Mouse (Mus musculus): ENCODE results near the gene Capns2.

Gene Capns2

DNA sequence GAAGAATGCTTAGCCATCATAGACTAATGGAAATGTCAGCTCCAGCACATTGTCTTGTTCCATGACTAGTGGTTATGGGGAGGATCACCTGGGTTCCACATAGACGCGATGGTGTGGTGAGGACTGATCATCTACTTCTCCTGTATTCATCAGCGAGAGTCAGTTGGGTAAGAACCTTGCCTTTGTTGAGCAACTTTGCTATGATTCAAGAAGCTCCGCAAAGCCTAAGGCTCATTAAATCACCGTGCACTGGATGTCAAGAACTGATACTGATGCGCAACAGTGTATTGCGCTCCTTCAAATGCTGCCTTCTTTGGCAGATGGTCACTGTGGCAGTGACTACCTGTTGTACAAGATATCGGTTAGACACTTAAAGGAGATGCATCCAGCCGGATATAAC lies 5.3 kb downstream of the Capns2 start:
- 97% methylated on average over 9 of the region's 9 CpGs for WGBS

DNA sequence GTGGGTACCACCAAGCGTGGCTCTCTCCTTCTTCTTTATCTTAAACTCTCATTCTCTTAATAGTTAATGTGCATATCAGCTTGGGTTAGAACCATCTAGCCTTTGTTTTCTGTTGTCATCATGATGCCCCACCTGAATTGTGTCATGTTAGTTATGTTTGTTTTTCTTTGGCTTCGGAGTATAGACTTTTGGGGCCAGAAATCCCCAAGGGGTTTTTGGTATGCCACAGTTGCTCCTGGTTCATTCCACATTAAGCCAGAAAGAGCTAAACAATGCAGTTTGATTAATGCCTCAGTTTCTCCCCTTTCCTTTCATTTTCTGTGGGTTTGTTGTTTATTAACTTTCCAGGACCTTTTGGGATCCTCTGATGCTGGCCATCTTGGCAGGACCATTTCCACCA lies 7.2 kb downstream of the Capns2 start:
- WGBS: 99% methylated on average over 2 of the region's 2 CpGs

DNA sequence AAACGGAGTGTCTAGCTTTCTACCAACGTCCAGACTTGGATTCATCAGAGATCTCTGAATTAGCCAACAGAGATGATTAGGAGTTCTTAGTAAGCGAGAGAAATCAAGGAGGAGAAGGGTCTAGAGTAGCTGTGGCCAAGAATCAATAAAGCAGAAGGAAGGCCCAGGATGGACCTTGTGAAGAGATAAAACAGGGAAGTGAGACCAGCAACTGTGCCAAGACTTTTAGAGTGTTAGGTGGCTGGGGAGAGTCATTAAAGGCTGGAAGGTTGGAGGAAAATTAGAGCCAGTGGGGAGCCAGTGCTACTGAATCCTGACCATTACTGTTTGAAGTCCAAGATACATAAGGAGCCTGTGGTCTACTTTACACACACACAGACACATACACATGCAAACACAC lies 10.3 kb downstream of the Capns2 start:
- WGBS: 83% methylated on average over 3 of the region's 3 CpGs

DNA sequence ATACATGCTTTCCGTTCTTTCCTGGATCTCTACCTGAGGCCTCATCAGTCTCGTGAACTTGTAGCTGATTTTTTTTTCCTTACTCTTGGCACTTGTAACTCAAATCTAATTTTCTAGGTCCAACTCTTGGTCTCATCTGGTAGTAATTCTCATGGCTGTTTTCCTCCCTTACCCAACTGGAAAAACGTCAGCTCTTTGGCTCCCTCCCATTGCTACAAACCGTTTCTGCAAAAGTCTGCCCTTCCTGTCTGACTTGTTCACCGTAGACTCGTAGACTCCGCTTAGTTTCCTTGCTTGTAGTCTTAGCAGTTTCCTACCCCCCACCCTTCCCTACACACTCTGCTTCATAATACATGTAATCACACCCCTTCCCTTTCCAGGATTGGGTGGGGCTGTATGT lies 12.2 kb downstream of the Capns2 start:
- WGBS: 79% methylated on average over 7 of the region's 7 CpGs

DNA sequence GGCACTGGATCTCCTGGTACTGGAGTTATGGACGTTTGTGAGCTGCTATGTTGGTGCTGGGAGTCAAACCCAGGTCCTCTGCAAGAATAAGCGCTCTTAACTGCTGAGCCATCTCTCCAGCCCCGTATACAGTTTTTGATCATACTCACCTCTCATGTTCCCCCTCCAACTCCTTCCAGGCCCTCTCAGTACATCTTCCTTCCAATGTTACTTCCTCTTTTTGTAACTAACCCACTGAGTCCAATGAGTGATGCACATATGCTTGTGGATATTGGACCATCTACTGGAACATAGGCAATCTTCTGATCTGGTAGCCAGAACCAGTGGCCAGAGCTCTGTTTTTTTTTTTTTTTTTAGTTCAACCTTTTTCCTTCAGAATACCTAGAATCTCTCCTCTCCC lies 14.9 kb downstream of the Capns2 start:
- 92% methylated on average over 3 of the region's 3 CpGs for WGBS

DNA sequence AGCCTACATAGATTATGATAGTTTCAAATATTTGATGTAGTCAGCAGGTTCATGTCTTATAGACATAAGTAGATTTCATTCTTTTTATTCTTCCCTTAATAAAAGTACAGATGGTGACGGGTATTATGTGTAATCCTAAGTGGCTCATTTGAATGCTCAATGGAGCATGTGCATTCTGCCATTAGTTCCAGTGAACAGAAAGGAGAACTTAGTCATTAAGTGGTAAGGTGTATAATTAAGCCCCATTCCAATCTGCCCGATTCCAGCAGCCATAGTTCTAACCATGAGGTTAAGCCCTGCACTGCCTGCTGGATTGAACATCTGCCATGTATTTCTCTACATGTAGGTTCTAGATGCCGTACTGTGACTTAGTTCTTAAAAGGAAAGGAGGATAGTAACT lies 20.6 kb downstream of the Capns2 start:
- 81% methylated on average over 3 of the region's 3 CpGs for WGBS

DNA sequence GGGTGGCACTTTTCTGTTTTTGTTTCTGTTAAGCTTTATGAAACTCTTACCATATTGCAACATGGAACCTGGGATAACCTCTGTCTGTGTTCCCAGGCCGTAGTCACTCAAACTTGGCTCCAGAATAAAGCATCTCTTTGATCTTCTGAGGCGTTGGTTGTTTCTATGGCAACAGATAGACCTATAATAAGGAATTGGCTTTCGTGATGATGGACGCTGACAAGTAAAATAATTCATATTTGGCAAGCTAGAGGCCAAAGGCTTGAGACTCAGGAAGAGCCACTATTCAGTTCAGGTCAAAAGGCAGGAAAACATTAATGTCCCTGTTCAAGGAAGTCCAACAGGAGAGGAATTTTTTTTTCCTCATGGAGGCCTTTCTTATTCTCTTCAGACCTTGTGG lies 27.8 kb downstream of the Capns2 start:
- 69% methylated on average over 4 of the region's 4 CpGs for WGBS

DNA sequence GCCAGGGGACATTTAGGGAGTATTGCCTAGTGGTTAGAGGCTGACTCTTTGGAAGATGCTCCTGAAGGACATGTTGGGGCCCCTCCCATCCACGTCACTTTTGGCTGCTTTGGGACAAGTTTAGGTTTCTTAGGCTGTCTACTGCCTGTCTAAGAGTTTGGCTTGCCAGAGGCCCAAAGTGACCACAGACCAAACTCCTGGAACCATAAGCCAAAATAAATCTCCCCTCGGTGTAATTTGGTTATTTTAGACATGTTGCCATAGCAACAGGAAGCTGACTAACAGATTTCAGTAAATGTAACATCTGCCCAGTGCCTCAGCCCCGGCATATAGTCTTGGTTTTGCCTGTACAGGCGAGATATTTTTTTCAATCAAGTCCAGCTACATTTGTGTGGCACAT lies 36.8 kb downstream of the Capns2 start:
- 52% methylated on average over 4 of the region's 4 CpGs for WGBS

DNA sequence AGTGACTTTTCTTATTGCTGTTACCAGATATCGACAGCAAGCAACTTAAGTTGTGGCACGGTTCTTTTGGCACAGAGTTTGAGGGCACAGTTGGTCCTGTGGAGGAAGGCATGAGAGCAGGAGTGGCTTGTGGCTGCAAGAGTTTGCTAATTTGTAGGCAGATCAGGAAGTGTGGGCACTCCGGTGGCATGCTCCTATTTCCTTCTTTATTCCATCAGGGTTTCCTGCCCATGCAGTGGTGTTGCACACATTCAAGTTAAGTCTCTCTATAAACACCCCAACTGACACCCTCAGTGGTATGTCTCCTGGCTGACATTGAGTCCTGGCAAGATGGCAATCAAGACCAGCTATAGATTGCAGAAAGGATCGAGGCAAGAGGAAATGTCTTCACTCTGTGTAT lies 47.9 kb downstream of the Capns2 start:
- 77% methylated on average over 4 of the region's 4 CpGs for WGBS

DNA sequence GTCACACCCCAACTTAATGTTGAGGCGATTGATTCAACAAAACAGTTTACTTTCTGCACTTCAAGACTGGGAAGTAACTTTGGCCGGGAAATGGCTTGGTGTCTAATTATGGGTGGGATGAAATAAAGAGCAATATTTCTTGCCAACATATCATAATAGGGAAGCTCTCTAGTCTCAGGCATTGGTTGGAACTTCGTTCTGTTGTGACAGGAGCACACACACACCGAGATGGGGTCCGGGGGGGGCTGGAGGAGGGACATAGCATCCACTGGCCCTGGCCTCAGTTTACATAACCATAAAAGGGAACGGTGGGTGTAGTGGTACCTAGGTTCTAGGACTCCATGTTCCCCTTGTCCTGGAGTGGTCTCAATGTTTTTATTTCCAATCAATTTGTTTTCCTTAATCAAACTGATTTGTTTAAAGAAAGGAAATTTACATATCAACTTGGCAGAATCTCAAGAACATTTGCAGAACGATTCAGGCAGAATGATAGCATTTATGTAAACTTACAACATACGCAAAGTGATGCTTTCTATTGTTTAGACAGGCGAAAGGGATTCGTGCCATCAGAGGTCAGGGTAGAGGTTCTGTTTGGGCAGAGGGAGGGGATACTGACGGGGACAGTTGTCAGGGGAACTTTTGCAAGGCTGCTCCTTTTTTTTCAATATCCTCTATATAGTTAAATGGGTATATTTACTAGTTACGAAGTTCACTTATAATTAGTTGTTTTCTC lies 49.6 kb downstream of the Capns2 start:
- WGBS: 75% methylated on average over 12 of the region's 12 CpGs
